Mouse (Mus musculus): ENCODE results near the gene Eif4h.

GRCm38 (mm10) chr5:134613727-134614126 is 25.6 kb downstream of the Eif4h start:
- no peak for TF ChIP-seq CTCF (IDR thresholded peaks at IDR 0.05; ENCODE audit: low read depth)
- TF ChIP-seq EP300 (IDR thresholded peaks at IDR 0.05; ENCODE audit: low read depth), result no peak
